Mouse (Mus musculus) layer of hippocampus, postnatal 14 days (tissue): ENCODE data around the gene Hoxa9. TPM values are rescaled to one million over a fixed set of nuclear protein-coding genes. Genes with fewer than 3 reads are reported as not detected.

Source experiments
- DNase-seq, 2 experiments: peaks; one replicate each; pipeline ENCODE4 v3.0.0; 2021 to 2022; ENCODE audit warnings: low spot score in 2 of 2, mixed read lengths in 1 of 2
- microRNA-seq, 2 experiments: library from miRNA; unstranded; fragments of <30 nt; microRNA quantifications; one replicate each; pipeline ENCODE4 v1.2.0; 2021
- total RNA-seq, 2 experiments: library from RNA; stranded (reverse); gene quantifications; 2 replicates each; pipeline ENCODE4 v1.2.3; 2021

The Hoxa9 gene
- total RNA-seq, 2 experiments from 2014 or later = not detected

GRCm38 (mm10) chr6:52183311-52184080 lies 47.4 kb downstream of the Hoxa9 start:
- no peak for DNase-seq

GRCm38 (mm10) chr6:52182793-52183192 lies 48.1 kb downstream of the Hoxa9 start:
- no peak for DNase-seq

- no peak for DNase-seq
These were observed 48.9 kb downstream of the Hoxa9 start for GRCm38 (mm10) chr6:52182030-52182429.

GRCm38 (mm10) chr6:52180726-52181125 lies 50.2 kb downstream of the Hoxa9 start:
- no peak for DNase-seq

GRCm38 (mm10) chr6:52180213-52180710 lies 50.6 kb downstream of the Hoxa9 start:
- no peak for DNase-seq

GRCm38 (mm10) chr6:52179690-52180089 lies 51.2 kb downstream of the Hoxa9 start:
- DNase-seq = no peak

- DNase-seq = no peak
These were observed 51.8 kb downstream of the Hoxa9 start for GRCm38 (mm10) chr6:52178918-52179665.

GRCm38 (mm10) chr6:52177806-52178205 lies 53.1 kb downstream of the Hoxa9 start:
- DNase-seq = no peak

GRCm38 (mm10) chr6:52177061-52177735 lies 53.7 kb downstream of the Hoxa9 start, which contains the start of gene 5730596B20Rik:
Gene 5730596B20Rik (plus strand): TSS chr6:52177498.
- DNase-seq = no peak

GRCm38 (mm10) chr6:52176391-52176790 lies 54.5 kb downstream of the Hoxa9 start:
- DNase-seq = no peak

GRCm38 (mm10) chr6:52175864-52176263 lies 55.0 kb downstream of the Hoxa9 start:
- no peak for DNase-seq

GRCm38 (mm10) chr6:52174968-52175751 lies 55.7 kb downstream of the Hoxa9 start:
- no peak for DNase-seq

- no peak for DNase-seq
These were observed 57.2 kb downstream of the Hoxa9 start for GRCm38 (mm10) chr6:52173648-52174047.

Small RNA genes lying within 50 kb of the gene (microRNA-seq; reads per million reads assigned to microRNA genes)
- 1.4 to 3.8 reads per million in 2 experiments for gene Mir196b

Other genes starting within 250 kb of the Hoxa9 start
- gene Skap2, start 218.5 kb downstream of the Hoxa9 start, total RNA-seq = 10 to 100 TPM; 10.8 to 11.0 TPM
- not detected for gene Hoxa1, start 72.8 kb downstream of the Hoxa9 start, total RNA-seq
- gene Hoxa2, start 66.3 kb downstream of the Hoxa9 start, total RNA-seq = not detected
- gene 5730596B20Rik, start 53.6 kb downstream of the Hoxa9 start, total RNA-seq = not detected
- gene Hoxa4, start 39.3 kb downstream of the Hoxa9 start, total RNA-seq = not detected
- not detected for gene Hoxa5, start 26.5 kb downstream of the Hoxa9 start, total RNA-seq
- gene Hoxa6, start 22.4 kb downstream of the Hoxa9 start, total RNA-seq = not detected
- not detected for gene Hoxa3, start 17.8 kb downstream of the Hoxa9 start, total RNA-seq
- not detected for gene Gm28308, start 17.8 kb downstream of the Hoxa9 start, total RNA-seq
- under 1 TPM; 0.16 to 0.45 TPM for gene Hoxa7, start 9.2 kb downstream of the Hoxa9 start, total RNA-seq
- gene Hoxa10, start 9.8 kb upstream of the Hoxa9 start, total RNA-seq = not detected
- gene Hoxa11, start 14.7 kb upstream of the Hoxa9 start, total RNA-seq = not detected
- gene Hoxa13, start 29.8 kb upstream of the Hoxa9 start, total RNA-seq = not detected
- gene Evx1, start 82.4 kb upstream of the Hoxa9 start, total RNA-seq = not detected